In the genomic region with DNA sequence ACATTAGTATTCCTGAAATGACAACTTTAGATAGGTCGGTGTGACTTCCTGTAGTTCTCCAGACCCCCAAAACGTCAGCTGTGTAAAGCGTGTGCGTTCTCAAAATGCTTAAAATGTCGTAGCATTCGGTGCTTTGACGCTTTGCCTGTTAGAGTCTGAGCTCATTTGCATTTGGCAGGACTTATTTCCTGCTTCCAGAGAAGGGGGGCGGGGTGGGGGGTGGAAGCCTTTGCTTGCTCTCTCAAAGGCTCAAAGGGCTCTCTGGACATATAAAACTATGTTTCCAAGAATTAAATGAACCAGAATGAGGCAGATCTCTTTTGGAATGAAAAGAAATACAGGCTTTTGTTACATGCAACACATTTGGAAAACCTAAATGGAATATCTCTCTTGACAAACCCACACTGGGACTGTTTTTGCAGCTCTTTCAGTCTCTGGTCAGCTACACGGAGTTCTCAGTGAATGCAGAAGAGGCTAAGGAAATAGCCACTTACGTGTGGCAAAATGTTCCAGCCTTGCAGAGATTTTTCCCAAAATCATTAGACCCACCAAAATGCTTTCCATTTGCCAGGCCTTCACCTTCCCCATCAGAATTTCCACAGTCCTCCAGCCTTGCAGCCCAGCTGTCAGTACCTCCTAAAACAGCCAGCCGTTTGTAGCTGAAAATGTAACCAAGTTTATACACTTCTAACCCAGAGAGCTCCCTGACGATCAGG, we compare ENCODE assay signal across 8 mouse cellular contexts.
DNase-seq lines count a peak whose midpoint lies in the region; ATAC-seq and TF ChIP-seq lines count a peak whose summit lies in the region.

No protein-coding gene starts in this region.

- ATAC-seq in common myeloid progenitor, adult 5-6 weeks (replicated peaks; ENCODE audit: low read depth, poor library complexity, severe bottlenecking): peak; percentile 47
- ATAC-seq in midbrain, embryonic 13.5 days: peak; percentile 22; the same call in 1 of the 2 replicates

- no peaks in the 10 kb centered on the region for H3K9me3 ChIP-seq in midbrain, embryonic 13.5 days

- DNase-seq in layer of hippocampus, adult 2 months (ENCODE audit: low spot score in 2 of 2): peak in 1 of 2 experiments; percentile 43
- no peak for DNase-seq in layer of hippocampus, postnatal 25 days (ENCODE audit: extremely low spot score in 1 of 2, low spot score in 1 of 2)
- DNase-seq in heart, adult 8-10 months (ENCODE audit: low spot score): peak; percentile 56
- DNase-seq in kidney, adult 18-20 months: peak; percentile 68
- DNase-seq in liver: peak; percentile 54
- DNase-seq in testis, postnatal 14 days (ENCODE audit: low spot score): peak; percentile 9

- WGBS in midbrain, embryonic 13.5 days: 4% methylated on average over 12 of the region's 12 CpGs

- no peaks in the 10 kb centered on the region for H3K36me3 ChIP-seq in midbrain, embryonic 13.5 days

- H3K4me2 ChIP-seq in midbrain, embryonic 13.5 days (replicated peaks): peak overlapping the region; percentile 71

- H3K27ac ChIP-seq in layer of hippocampus, adult 2 months: peak overlapping the region; percentile 96
- H3K27ac ChIP-seq in midbrain, embryonic 13.5 days: peak overlapping the region; percentile 87

- peak overlapping the region; percentile 51; the same call in 1 of the 2 replicates for H3K9ac ChIP-seq in midbrain, embryonic 13.5 days (replicated peaks)

- peaks cover 30% of the 10 kb centered on the region for H3K4me1 ChIP-seq in midbrain, embryonic 13.5 days (replicated peaks)

- TF ChIP-seq CTCF in layer of hippocampus, adult 2 months (conservative IDR thresholded peaks at IDR 0.05): no peak

- peak overlapping the region; percentile 49 for H3K4me3 ChIP-seq in layer of hippocampus, adult 2 months
- peak overlapping the region; percentile 42 for H3K4me3 ChIP-seq in midbrain, embryonic 13.5 days (replicated peaks)

- no peaks in the 10 kb centered on the region for H3K27me3 ChIP-seq in midbrain, embryonic 13.5 days

Comparison
In these comparisons a context has a peak if more than half of its experiments do, and no peak if none do; other contexts are left out.
1. DNase-seq: peak in heart, adult 8-10 months (single experiment), kidney, adult 18-20 months (single experiment), liver (single experiment) and testis, postnatal 14 days (single experiment); none in layer of hippocampus, postnatal 25 days (0 of 2).